Mouse (Mus musculus): Measurements from ENCODE around the gene Zfp58. TPM values are rescaled to one million over a fixed set of nuclear protein-coding genes. Genes with fewer than 3 reads are reported as not detected.
"Not testable (repeated sequence)": the region's sequence is repeated elsewhere in the genome, so short reads cannot be mapped to it uniquely, and the experiment has no call there.

Zfp58 gene
- polyA plus RNA-seq (2016; fragmentation: Nextera tagmentation; extraction: Ambion mirVana), result 4.1 TPM in 2 replicates

DNA sequence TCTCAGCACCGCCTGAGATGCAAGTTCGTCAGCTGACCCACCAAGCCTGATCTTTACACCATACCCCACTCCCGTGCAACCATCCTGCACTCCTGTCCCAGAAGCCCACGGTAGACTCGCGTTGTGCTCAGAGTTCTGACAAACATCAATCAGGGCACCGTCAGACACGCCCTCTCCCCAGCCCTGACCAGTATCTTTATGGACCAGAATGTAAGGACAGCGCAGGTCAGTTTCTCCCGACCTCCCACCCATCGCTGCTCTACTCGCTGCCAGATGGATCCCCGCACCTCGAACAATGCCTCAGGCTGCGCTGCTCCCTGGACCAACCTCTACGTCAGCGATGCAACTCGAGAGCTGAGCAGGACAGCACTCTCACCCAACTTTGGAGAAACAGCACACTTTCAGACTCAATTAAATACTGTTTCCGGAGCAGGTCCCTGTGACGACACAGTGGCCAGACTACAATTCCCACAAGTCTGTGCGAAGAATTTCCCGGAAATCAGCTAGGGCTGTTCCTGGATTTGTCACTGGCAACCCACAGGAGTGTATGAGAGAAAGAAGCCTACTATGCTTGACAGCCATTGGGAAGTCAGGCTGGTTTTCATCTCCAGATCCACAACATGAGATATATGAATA, at the start of gene Zfp58:
Gene Zfp58 (minus strand): TSS at position 472 of the 636 bp plus-strand sequence.
- peak within 1 kb of the TSS; percentile 78 for H3K4me2 ChIP-seq
- peaks cover 9% of the 10 kb centered on the region for H3K4me1 ChIP-seq
- peak within 1 kb of the TSS; percentile 69 for H3K9ac ChIP-seq
- H3K36me3 ChIP-seq, result peaks cover 14% of the 10 kb centered on the region
- no peaks in the 10 kb centered on the region for H3K9me3 ChIP-seq (replicated peaks)
- H3K4me3 ChIP-seq, result peak within 1 kb of the TSS; percentile 73
- H3K27ac ChIP-seq, result peak within 1 kb of the TSS; percentile 60; the same call in 1 of the 2 replicates
- ATAC-seq, result peak; percentile 93
- H3K27me3 ChIP-seq (replicated peaks), result no peaks in the 10 kb centered on the region
- 1% methylated on average over 22 of the region's 22 CpGs for WGBS (ENCODE audit: insufficient replicate concordance)

DNA sequence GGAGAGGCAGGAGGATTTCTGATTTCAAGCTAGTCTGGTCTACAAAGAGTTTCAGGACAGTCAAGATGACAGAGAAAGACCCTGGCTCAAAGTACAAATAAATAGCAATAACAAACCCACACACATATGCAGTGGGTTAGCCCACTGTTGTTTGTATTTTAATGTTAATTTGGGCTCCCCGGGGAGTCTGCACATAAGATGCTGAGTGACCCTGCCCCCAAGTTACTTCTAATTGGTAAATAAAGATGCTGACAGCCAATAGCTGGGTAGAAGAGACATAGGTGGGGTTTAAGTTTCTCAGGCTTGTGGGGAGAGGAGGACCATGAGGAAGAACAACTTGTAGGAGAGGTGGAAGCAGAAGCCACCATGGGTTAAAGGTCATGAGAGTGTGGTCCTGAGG, 45.6 kb upstream of the Zfp58 start:
- whole genome bisulfite sequencing (ENCODE audit: insufficient replicate concordance), result 69% methylated on average over 1 of the region's 1 CpGs
- peaks cover 8% of the 10 kb centered on the region; the same call in 1 of the 2 replicates for H3K4me1 ChIP-seq
- no peak overlapping the region for H3K9ac ChIP-seq
- H3K9me3 ChIP-seq (replicated peaks), result peaks cover 12% of the 10 kb centered on the region
- no peak overlapping the region for H3K27ac ChIP-seq
- H3K27me3 ChIP-seq (replicated peaks), result no peaks in the 10 kb centered on the region
- peaks cover 48% of the 10 kb centered on the region for H3K36me3 ChIP-seq
- H3K4me3 ChIP-seq, result no peak overlapping the region
- H3K4me2 ChIP-seq, result no peak overlapping the region
- ATAC-seq, result no peak

GRCm38 (mm10) chr13:67527049-67527730, 26.8 kb upstream of the Zfp58 start:
- WGBS (ENCODE audit: insufficient replicate concordance), result 63% methylated on average over 3 of the region's 3 CpGs
- no peak for ATAC-seq
- H3K4me3 ChIP-seq, result no peak overlapping the region

GRCm38 (mm10) chr13:67525753-67526410, 25.5 kb upstream of the Zfp58 start, which contains the start of the genes Gm26965 and Zfp87:
Gm26965 (minus strand) TSS chr13:67526151.
Zfp87 (minus strand) TSS chr13:67526177.
- Histone ChIP-seq H3K4me1 (peaks cover 25% of the 10 kb centered on the region), H3K4me3 (peak within 1 kb of the TSS; percentile 81), H3K9me3 (replicated peaks) (no peaks in the 10 kb centered on the region), H3K9ac (peak within 1 kb of the TSS; percentile 79), H3K27me3 (replicated peaks) (no peaks in the 10 kb centered on the region), H3K27ac (peak within 1 kb of the TSS; percentile 81), H3K4me2 (peak within 1 kb of the TSS; percentile 89), H3K36me3 (peaks cover 10% of the 10 kb centered on the region)
- under 1% methylated on average over 27 of the region's 27 CpGs for WGBS (ENCODE audit: insufficient replicate concordance)
- peak; percentile 99 for ATAC-seq

More at GRCm38 (mm10) chr13:67527049-67527730, 26.8 kb upstream of the Zfp58 start:
- Histone ChIP-seq H3K27me3 (replicated peaks) (no peaks in the 10 kb centered on the region), H3K9me3 (replicated peaks) (no peaks in the 10 kb centered on the region), H3K9ac (no peak overlapping the region), H3K4me1 (peaks cover 25% of the 10 kb centered on the region), H3K36me3 (0 out of 2 replicates have a peak, but pooled peaks cover 3% of the 10 kb centered on the region), H3K4me2 (no peak overlapping the region), H3K27ac (no peak overlapping the region)

DNA sequence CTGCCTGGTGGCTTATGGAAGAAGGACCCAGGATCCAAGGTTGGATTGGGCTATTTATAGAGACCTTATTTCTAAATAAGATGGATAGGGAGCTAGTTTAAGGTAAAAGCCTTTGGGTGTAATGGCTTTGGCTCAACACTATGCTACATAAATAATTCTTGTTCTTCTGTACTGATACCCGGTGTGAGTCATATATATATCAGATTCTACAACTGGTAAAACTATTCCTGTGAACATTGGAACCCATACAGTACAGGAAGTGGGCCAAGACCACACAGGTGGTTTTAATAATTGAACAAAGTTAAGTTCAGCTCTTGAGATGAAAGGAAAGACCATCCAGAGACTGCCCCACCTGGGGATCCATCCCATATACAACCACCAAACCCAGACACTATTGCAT, 553 bp upstream of the Zfp58 start:
- Histone ChIP-seq H3K27ac (no peak overlapping the region), H3K4me2 (peak overlapping the region; percentile 78; the same call in 1 of the 2 replicates), H3K9me3 (replicated peaks) (no peaks in the 10 kb centered on the region), H3K4me1 (peaks cover 9% of the 10 kb centered on the region), H3K9ac (no peak overlapping the region), H3K4me3 (no peak overlapping the region), H3K27me3 (replicated peaks) (no peaks in the 10 kb centered on the region), H3K36me3 (peaks cover 10% of the 10 kb centered on the region)
- no peak; the same call in 1 of the 2 replicates for ATAC-seq
- 57% methylated on average over 1 of the region's 1 CpGs for WGBS (ENCODE audit: insufficient replicate concordance)

DNA sequence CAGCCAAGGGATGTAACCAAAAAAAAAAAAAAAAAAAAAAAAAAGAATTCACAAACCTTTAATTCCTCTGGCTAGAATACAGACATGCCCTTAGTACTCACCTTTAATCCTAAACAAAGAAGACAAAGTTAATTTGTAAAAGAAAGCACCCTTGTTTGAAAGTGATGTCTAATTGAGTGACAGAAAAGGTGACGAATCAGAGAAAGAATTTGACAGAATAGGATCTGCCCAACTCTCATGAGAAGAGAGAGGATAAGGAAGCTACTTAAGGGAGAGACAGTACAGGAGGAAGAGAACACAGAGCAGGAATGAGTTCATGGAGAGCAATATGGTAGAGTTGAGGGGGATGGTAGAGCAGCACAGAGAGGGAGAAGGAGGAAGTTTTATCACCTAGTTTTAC, 4.7 kb downstream of the Zfp58 start:
- no peak overlapping the region for H3K4me3 ChIP-seq
- peaks cover 9% of the 10 kb centered on the region for H3K4me1 ChIP-seq
- ATAC-seq, result no peak
- peaks cover 12% of the 10 kb centered on the region for H3K9me3 ChIP-seq (replicated peaks)
- no peaks in the 10 kb centered on the region for H3K27me3 ChIP-seq (replicated peaks)
- H3K9ac ChIP-seq, result no peak overlapping the region
- H3K36me3 ChIP-seq, result peaks cover 57% of the 10 kb centered on the region
- 70% methylated on average over 1 of the region's 1 CpGs for WGBS (ENCODE audit: insufficient replicate concordance)
- no peak overlapping the region for H3K27ac ChIP-seq
- no peak overlapping the region for H3K4me2 ChIP-seq

- Histone ChIP-seq H3K4me3 (peak overlapping the region; percentile 73), H3K4me1 (peaks cover 9% of the 10 kb centered on the region), H3K27me3 (replicated peaks) (no peaks in the 10 kb centered on the region), H3K27ac (peak overlapping the region; percentile 84; the same call in 1 of the 2 replicates), H3K9me3 (replicated peaks) (no peaks in the 10 kb centered on the region), H3K36me3 (peaks cover 14% of the 10 kb centered on the region; the same call in 1 of the 2 replicates), H3K4me2 (peak overlapping the region; percentile 77), H3K9ac (peak overlapping the region; percentile 80)
- ATAC-seq, result peak; percentile 31; the same call in 1 of the 2 replicates
- WGBS (ENCODE audit: insufficient replicate concordance), result 21% methylated on average over 8 of the region's 8 CpGs
Measured at GRCm38 (mm10) chr13:67484424-67484811, 15.9 kb downstream of the Zfp58 start.

DNA sequence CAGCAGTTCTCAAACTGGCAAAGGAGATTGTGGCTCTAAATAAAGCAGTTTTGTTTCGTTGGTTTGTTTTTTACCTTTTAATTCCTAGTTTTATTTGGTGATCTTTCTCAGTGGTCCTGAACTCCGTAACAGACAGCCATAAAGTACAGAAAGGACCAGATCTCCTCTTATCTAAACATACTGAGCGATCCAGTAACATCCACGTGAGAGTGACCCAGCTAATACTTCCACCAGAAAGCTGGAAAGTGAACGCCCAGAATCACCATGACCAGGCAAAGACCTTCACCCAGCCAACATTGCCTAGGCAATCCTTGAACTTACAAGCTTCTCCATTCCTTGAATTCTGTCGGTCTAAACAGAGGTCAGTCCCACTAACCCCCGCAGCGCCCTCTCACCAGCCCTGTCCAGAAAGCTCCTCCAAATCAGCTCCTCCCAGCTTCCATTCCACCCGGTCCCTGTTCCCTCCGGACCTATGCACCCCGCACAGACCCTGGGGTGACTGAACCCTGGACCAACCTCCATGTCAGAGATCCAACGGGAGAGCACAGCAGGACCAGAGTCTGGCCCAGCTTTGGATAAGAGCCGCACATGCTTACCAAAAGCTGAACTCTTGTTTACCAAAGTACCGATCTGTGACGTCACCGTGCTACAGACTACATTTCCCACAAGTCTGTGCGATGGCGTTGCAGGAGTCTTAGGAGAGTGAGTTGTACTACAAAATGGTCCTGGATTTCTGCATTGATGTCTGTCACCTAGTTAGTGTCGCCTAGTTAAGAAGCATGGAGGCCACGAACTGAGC, 16.5 kb downstream of the Zfp58 start, which contains the start of gene Zfp874b:
Gene Zfp874b (minus strand): TSS at position 634 of the 799 bp plus-strand sequence.
- peak; percentile 94 for ATAC-seq
- H3K9me3 ChIP-seq (replicated peaks), result no peaks in the 10 kb centered on the region
- peaks cover 9% of the 10 kb centered on the region; the same call in 1 of the 2 replicates for H3K36me3 ChIP-seq
- H3K4me2 ChIP-seq, result peak within 1 kb of the TSS; percentile 77
- no peaks in the 10 kb centered on the region for H3K27me3 ChIP-seq (replicated peaks)
- H3K4me1 ChIP-seq, result peaks cover 9% of the 10 kb centered on the region
- WGBS (ENCODE audit: insufficient replicate concordance), result 2% methylated on average over 20 of the region's 20 CpGs
- H3K4me3 ChIP-seq, result peak within 1 kb of the TSS; percentile 73
- H3K9ac ChIP-seq, result peak within 1 kb of the TSS; percentile 80
- peak within 1 kb of the TSS; percentile 84 for H3K27ac ChIP-seq

DNA sequence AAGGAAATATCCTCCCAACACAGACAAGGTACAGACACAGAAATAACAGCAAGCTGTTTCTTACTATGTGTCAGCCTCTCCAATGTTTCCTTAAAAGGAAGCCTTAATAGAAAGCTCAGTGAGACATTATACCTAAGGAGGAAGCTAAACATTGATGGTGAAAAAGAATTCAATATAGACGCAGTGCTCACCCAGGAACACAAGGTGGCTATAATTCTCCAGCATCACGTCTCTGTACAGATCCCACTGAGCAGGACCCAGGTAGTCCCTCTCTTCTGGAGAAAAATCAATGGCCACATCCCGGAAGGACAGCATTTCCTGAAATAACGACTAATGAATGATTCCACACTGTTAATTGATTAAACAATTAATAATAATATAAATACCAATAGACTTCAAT, 18.8 kb downstream of the Zfp58 start:
- H3K27me3 ChIP-seq (replicated peaks), result no peaks in the 10 kb centered on the region
- peaks cover 16% of the 10 kb centered on the region for H3K36me3 ChIP-seq
- ATAC-seq, result no peak
- peaks cover 9% of the 10 kb centered on the region for H3K4me1 ChIP-seq
- WGBS (ENCODE audit: insufficient replicate concordance), result 64% methylated on average over 4 of the region's 4 CpGs
- H3K9ac ChIP-seq, result no peak overlapping the region
- no peak overlapping the region for H3K4me2 ChIP-seq
- H3K27ac ChIP-seq, result no peak overlapping the region
- H3K4me3 ChIP-seq, result no peak overlapping the region
- no peaks in the 10 kb centered on the region for H3K9me3 ChIP-seq (replicated peaks)

GRCm38 (mm10) chr13:67469274-67469673, 31.1 kb downstream of the Zfp58 start:
- Histone ChIP-seq H3K9me3 (replicated peaks) (0 out of 2 replicates have a peak, but pooled peaks cover 3% of the 10 kb centered on the region), H3K27ac (no peak overlapping the region), H3K4me2 (no peak overlapping the region), H3K4me3 (no peak overlapping the region), H3K9ac (no peak overlapping the region), H3K27me3 (replicated peaks) (no peaks in the 10 kb centered on the region), H3K4me1 (no peaks in the 10 kb centered on the region), H3K36me3 (peaks cover 35% of the 10 kb centered on the region)
- ATAC-seq, result peak; percentile 46; the same call in 1 of the 2 replicates
- 76% methylated on average over 3 of the region's 3 CpGs for WGBS (ENCODE audit: insufficient replicate concordance)

- 25% methylated on average over 3 of the region's 5 CpGs for WGBS (ENCODE audit: insufficient replicate concordance)
- not testable (repeated sequence) for H3K36me3 ChIP-seq; H3K9ac ChIP-seq; H3K4me2 ChIP-seq; H3K27me3 ChIP-seq (replicated peaks); H3K4me3 ChIP-seq; ATAC-seq; H3K27ac ChIP-seq; H3K9me3 ChIP-seq (replicated peaks); H3K4me1 ChIP-seq
Measured at GRCm38 (mm10) chr13:67463506-67464185, 36.7 kb downstream of the Zfp58 start.

All from liver, embryonic 12.5 days (tissue).